Mouse (Mus musculus): ENCODE results near the gene Eif2d. TPM values are rescaled to one million over a fixed set of nuclear protein-coding genes. Genes with fewer than 3 reads are reported as not detected.

The Eif2d gene
- polyA plus RNA-seq, 1 experiment from 2014 or later: 71.9 TPM

DNA sequence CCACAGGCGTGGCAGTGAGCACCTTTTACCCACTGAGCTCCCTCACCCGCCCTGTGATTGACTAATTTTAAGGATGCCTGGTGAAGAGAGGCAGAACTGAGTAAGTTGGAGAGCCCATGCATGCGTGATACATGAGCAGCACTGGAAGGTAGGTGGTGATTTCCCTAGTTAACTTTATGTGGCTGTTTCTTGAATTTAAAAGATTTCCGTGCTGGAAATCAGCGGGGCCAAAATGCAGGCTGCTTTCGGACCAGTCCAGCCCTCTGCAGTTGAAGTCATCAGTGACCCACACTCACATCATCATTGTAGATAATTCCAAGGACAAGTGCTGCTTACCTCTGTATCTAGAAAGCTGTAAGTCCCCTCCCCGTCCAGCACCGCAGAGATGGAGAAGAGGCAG lies 22.8 kb downstream of the Eif2d start:
- WGBS: 93% methylated on average over 8 of the region's 8 CpGs
- no peak for ATAC-seq (ENCODE audit: insufficient number of reproducible peaks, insufficient read depth, low FRiP score, low read depth)
- Histone ChIP-seq H3K4me3 (ENCODE audit: low read depth, low read length) (no peak overlapping the region), H3K27me3 (ENCODE audit: control insufficient read depth, insufficient read depth, low read length) (no peaks in the 10 kb centered on the region), H3K36me3 (ENCODE audit: control insufficient read depth, insufficient read depth, low read length) (peaks cover 56% of the 10 kb centered on the region), H3K4me1 (ENCODE audit: control insufficient read depth, insufficient read depth, low read length) (no peaks in the 10 kb centered on the region), H3K27ac (ENCODE audit: low read length) (no peak overlapping the region), H3K9me3 (ENCODE audit: control insufficient read depth, low read depth, low read length) (no peaks in the 10 kb centered on the region), H3K9ac (replicated peaks; ENCODE audit: low read depth, low read length) (no peak overlapping the region), H3K4me2 (replicated peaks; ENCODE audit: low read depth, low read length) (no peak overlapping the region)

DNA sequence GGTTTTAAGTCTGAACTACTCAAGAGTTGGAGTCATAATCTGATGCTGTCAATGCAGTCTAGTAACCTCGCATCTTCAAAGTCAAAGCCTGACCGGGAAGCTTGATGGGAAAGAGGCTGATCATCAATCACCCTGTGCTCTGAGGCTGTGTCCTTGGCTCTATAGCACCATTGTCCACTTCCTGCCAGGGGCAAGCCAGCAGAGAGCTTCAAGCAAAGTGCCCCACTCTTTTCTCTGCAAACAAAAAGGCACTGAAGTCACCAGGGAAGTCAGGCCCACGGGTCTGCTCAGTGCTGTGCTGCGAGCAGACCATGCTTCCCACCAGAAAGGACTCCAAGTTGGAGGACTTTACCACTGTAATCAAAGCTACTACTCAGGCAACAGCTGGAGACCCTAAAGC lies 24.3 kb downstream of the Eif2d start:
- no peaks in the 10 kb centered on the region for H3K4me1 ChIP-seq (ENCODE audit: control insufficient read depth, insufficient read depth, low read length)
- no peak for ATAC-seq (ENCODE audit: insufficient number of reproducible peaks, insufficient read depth, low FRiP score, low read depth)
- no peaks in the 10 kb centered on the region for H3K9me3 ChIP-seq (ENCODE audit: control insufficient read depth, low read depth, low read length)
- H3K4me2 ChIP-seq (replicated peaks; ENCODE audit: low read depth, low read length): no peak overlapping the region
- no peak overlapping the region for H3K9ac ChIP-seq (replicated peaks; ENCODE audit: low read depth, low read length)
- H3K4me3 ChIP-seq (ENCODE audit: low read depth, low read length): no peak overlapping the region
- peaks cover 45% of the 10 kb centered on the region for H3K36me3 ChIP-seq (ENCODE audit: control insufficient read depth, insufficient read depth, low read length)
- WGBS: 61% methylated on average over 4 of the region's 4 CpGs
- H3K27me3 ChIP-seq (ENCODE audit: control insufficient read depth, insufficient read depth, low read length): no peaks in the 10 kb centered on the region
- H3K27ac ChIP-seq (ENCODE audit: low read length): no peak overlapping the region

DNA sequence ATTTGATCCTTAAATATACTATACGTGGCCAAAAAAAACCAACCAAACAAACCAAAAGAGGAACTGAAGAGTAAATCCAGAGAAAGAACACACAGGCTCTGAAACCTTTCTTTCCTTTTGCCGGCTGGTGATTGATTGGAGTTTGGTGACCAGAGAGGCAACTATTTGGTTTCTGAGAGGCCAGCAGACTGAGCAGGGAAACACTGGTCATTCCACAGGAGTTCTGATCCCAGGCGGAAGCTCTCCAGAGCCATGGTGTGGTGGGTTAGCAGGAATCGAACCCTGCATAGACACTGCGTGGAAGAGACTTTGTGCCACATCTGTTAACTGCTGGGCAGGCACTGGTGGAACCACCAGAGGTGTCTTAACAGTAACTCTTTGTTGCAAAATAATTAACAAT lies 25.1 kb downstream of the Eif2d start:
- Histone ChIP-seq H3K9me3 (ENCODE audit: control insufficient read depth, low read depth, low read length) (no peaks in the 10 kb centered on the region), H3K9ac (replicated peaks; ENCODE audit: low read depth, low read length) (no peak overlapping the region), H3K27ac (ENCODE audit: low read length) (no peak overlapping the region), H3K4me2 (replicated peaks; ENCODE audit: low read depth, low read length) (no peak overlapping the region), H3K4me3 (ENCODE audit: low read depth, low read length) (no peak overlapping the region), H3K27me3 (ENCODE audit: control insufficient read depth, insufficient read depth, low read length) (no peaks in the 10 kb centered on the region), H3K4me1 (ENCODE audit: control insufficient read depth, insufficient read depth, low read length) (no peaks in the 10 kb centered on the region), H3K36me3 (ENCODE audit: control insufficient read depth, insufficient read depth, low read length) (peaks cover 38% of the 10 kb centered on the region)
- 69% methylated on average over 5 of the region's 5 CpGs for WGBS
- ATAC-seq (ENCODE audit: insufficient number of reproducible peaks, insufficient read depth, low FRiP score, low read depth): no peak

DNA sequence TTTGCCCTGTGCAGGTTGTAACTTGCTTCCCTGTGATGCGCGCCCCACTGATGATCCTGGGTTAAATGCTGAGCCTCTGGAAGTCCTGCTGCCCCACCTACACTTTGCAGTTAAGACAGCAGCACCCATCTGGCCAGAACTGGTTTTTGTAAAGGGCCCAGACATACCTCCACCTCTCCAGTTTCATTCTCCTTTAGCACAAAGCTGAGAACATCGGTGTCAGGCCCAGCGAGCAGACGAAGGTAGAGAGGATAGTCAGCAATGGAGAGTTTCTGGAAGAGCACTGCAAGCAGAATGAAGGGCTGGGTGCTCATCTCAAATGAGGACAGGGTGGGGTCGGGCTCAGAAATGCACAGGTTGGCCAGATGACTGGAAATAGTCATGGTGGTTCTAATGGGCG lies 27.4 kb downstream of the Eif2d start:
- no peak for ATAC-seq (ENCODE audit: insufficient number of reproducible peaks, insufficient read depth, low FRiP score, low read depth)
- Histone ChIP-seq H3K9me3 (ENCODE audit: control insufficient read depth, low read depth, low read length) (no peaks in the 10 kb centered on the region), H3K27me3 (ENCODE audit: control insufficient read depth, insufficient read depth, low read length) (no peaks in the 10 kb centered on the region), H3K4me1 (ENCODE audit: control insufficient read depth, insufficient read depth, low read length) (0 out of 2 replicates have a peak, but pooled peaks cover 8% of the 10 kb centered on the region), H3K4me3 (ENCODE audit: low read depth, low read length) (no peak overlapping the region), H3K4me2 (replicated peaks; ENCODE audit: low read depth, low read length) (no peak overlapping the region), H3K27ac (ENCODE audit: low read length) (no peak overlapping the region), H3K9ac (replicated peaks; ENCODE audit: low read depth, low read length) (no peak overlapping the region), H3K36me3 (ENCODE audit: control insufficient read depth, insufficient read depth, low read length) (peaks cover 28% of the 10 kb centered on the region)
- WGBS: 81% methylated on average over 7 of the region's 7 CpGs

DNA sequence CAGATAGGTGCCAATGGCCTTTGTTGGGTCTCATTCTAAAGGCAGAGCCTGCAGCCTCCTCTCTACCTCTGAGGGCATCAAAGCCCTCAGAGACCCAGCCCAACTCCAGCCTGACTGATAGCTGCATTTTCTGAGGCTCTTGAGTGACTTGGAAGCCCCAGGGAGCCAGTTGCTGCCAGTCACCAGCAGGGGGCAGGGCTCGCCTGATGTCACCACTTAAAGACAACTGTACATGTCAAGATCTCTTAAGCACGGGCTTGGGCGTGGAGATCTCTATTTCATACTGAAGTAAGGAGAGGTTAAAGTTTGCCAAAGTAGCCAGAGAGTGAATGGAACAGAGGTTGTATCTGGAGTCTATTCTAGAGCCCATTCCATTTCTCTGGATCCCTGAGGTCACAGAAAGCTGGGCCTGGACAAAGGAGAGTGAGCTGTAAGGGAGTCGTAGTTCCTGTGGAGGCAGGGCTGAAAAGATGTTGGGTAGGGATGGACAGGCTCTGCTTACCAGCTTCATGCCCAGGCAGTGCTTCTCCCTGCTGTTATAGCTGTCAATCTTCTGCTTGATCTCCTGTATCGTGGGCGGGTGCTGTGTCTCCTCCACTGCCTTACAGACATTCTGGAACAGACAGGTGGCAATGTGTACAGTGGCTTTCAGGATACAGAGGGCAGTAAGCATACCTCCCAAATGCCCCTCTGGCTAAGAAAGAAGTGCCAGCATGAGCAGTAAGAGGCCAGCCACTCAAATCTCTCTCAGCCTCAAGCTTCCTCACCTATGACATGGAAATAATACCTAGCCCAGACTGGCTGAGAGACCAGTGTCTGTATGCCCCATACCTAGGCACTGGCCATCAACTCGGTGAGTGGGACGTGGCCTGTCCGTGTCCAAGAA lies 28.9 kb downstream of the Eif2d start:
- no peaks in the 10 kb centered on the region for H3K9me3 ChIP-seq (ENCODE audit: control insufficient read depth, low read depth, low read length)
- peaks cover 14% of the 10 kb centered on the region; the same call in 1 of the 2 replicates for H3K4me1 ChIP-seq (ENCODE audit: control insufficient read depth, insufficient read depth, low read length)
- H3K4me3 ChIP-seq (ENCODE audit: low read depth, low read length): no peak overlapping the region
- H3K9ac ChIP-seq (replicated peaks; ENCODE audit: low read depth, low read length): no peak overlapping the region
- H3K27me3 ChIP-seq (ENCODE audit: control insufficient read depth, insufficient read depth, low read length): no peaks in the 10 kb centered on the region
- no peak overlapping the region for H3K27ac ChIP-seq (ENCODE audit: low read length)
- WGBS: 66% methylated on average over 9 of the region's 9 CpGs
- no peak overlapping the region for H3K4me2 ChIP-seq (replicated peaks; ENCODE audit: low read depth, low read length)
- peak; percentile 38; the same call in 1 of the 2 replicates for ATAC-seq (ENCODE audit: insufficient number of reproducible peaks, insufficient read depth, low FRiP score, low read depth)
- H3K36me3 ChIP-seq (ENCODE audit: control insufficient read depth, insufficient read depth, low read length): peaks cover 18% of the 10 kb centered on the region

DNA sequence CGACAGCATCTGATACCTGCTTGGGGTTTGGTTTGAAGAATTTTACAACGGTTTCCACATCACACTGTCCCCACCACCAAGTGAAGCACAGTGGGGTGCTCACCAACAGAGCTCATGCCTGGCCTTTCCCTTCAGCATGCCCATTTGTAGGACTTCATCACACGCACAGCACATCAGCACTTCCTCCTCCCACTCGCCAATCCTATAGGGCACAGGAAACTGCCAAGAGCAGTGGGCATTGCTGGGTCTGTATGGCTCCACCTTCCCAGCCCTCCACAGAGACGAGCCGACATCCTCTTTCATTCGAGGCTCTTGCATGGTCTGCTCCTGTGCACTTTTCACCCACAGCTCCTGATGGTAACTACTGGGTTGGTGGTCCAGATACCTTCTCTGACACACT lies 30.2 kb downstream of the Eif2d start:
- no peaks in the 10 kb centered on the region for H3K27me3 ChIP-seq (ENCODE audit: control insufficient read depth, insufficient read depth, low read length)
- no peaks in the 10 kb centered on the region for H3K9me3 ChIP-seq (ENCODE audit: control insufficient read depth, low read depth, low read length)
- peaks cover 9% of the 10 kb centered on the region for H3K36me3 ChIP-seq (ENCODE audit: control insufficient read depth, insufficient read depth, low read length)
- H3K4me1 ChIP-seq (ENCODE audit: control insufficient read depth, insufficient read depth, low read length): peaks cover 14% of the 10 kb centered on the region; the same call in 1 of the 2 replicates
- ATAC-seq (ENCODE audit: insufficient number of reproducible peaks, insufficient read depth, low FRiP score, low read depth): no peak
- H3K4me2 ChIP-seq (replicated peaks; ENCODE audit: low read depth, low read length): no peak overlapping the region
- no peak overlapping the region for H3K27ac ChIP-seq (ENCODE audit: low read length)
- no peak overlapping the region for H3K9ac ChIP-seq (replicated peaks; ENCODE audit: low read depth, low read length)
- H3K4me3 ChIP-seq (ENCODE audit: low read depth, low read length): no peak overlapping the region
- 81% methylated on average over 7 of the region's 7 CpGs for WGBS

DNA sequence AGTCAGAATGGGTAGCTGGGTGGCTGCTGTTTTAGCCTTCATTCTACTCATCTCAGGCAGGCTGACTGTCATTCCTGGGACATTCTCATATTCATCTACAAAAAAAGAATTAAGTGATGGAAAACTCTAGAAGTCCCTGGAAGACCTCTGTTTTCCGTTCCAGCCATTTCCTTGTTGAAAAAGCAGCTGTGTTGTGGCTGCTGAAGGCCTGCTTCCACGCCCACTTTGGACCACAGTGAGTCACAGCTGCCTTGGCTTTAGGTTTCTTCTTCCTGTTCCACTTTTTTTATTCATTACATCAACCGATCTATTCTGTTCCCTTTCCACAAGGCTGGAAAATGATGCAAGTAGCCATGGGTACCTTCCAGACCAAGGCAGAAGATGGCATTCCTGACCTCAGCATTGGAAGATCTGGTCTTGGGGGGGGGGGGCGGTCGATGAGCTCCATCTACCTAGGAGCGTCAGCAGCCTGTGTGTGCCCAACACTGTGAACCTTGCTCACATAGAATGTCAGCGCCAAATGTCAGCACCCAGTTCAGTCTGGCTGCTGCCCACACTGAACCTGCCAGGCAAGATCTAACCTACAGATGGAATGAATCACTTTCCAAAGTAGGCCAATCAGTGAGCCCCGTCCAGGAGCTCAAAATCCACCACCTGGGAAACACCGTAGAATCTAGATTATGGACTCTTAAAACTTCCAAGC lies 31.4 kb downstream of the Eif2d start:
- peaks cover 14% of the 10 kb centered on the region; the same call in 1 of the 2 replicates for H3K4me1 ChIP-seq (ENCODE audit: control insufficient read depth, insufficient read depth, low read length)
- 70% methylated on average over 9 of the region's 9 CpGs for WGBS
- no peak overlapping the region for H3K9ac ChIP-seq (replicated peaks; ENCODE audit: low read depth, low read length)
- no peak overlapping the region for H3K4me2 ChIP-seq (replicated peaks; ENCODE audit: low read depth, low read length)
- no peak for ATAC-seq (ENCODE audit: insufficient number of reproducible peaks, insufficient read depth, low FRiP score, low read depth)
- no peaks in the 10 kb centered on the region for H3K9me3 ChIP-seq (ENCODE audit: control insufficient read depth, low read depth, low read length)
- no peak overlapping the region; the same call in 1 of the 2 replicates for H3K27ac ChIP-seq (ENCODE audit: low read length)
- H3K27me3 ChIP-seq (ENCODE audit: control insufficient read depth, insufficient read depth, low read length): no peaks in the 10 kb centered on the region
- H3K4me3 ChIP-seq (ENCODE audit: low read depth, low read length): no peak overlapping the region
- peaks cover 5% of the 10 kb centered on the region for H3K36me3 ChIP-seq (ENCODE audit: control insufficient read depth, insufficient read depth, low read length)

DNA sequence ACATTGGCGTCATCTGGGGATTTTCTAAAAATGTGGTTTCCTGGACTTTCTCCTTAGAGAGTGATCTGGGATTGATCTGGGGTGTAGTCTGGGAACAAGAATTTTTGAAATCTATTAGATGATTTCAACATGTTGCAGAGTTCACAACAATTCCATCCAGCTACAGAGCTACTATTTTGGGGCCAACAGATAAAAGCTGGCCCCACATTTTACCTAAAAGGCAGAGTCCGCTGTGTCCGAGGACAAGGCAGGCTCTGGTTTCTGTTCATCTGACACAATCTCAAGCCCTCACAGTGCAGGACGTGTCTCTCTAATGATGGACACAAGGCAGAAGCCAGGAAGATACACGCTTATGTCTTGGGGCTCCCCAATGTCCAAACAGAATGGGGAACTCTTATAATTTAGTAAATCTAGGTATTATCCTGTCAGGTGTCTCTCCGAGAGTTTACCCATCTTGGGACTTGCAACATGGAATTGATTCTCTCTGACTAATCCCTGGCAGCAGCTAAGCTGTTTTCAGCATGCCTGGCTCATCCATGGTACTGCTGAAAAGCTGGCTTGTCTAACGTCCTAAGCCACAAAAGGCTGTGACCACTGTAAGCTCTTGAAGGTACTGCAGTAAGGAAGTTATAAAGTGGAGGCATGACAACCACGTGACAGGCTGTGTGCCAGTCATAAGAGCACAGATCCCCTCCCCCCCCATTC lies 32.1 kb downstream of the Eif2d start:
- no peaks in the 10 kb centered on the region for H3K9me3 ChIP-seq (ENCODE audit: control insufficient read depth, low read depth, low read length)
- no peak overlapping the region; the same call in 1 of the 2 replicates for H3K27ac ChIP-seq (ENCODE audit: low read length)
- H3K4me2 ChIP-seq (replicated peaks; ENCODE audit: low read depth, low read length): no peak overlapping the region
- peaks cover 14% of the 10 kb centered on the region; the same call in 1 of the 2 replicates for H3K4me1 ChIP-seq (ENCODE audit: control insufficient read depth, insufficient read depth, low read length)
- ATAC-seq (ENCODE audit: insufficient number of reproducible peaks, insufficient read depth, low FRiP score, low read depth): no peak
- 75% methylated on average over 8 of the region's 8 CpGs for WGBS
- H3K27me3 ChIP-seq (ENCODE audit: control insufficient read depth, insufficient read depth, low read length): no peaks in the 10 kb centered on the region
- H3K9ac ChIP-seq (replicated peaks; ENCODE audit: low read depth, low read length): no peak overlapping the region
- H3K4me3 ChIP-seq (ENCODE audit: low read depth, low read length): no peak overlapping the region
- H3K36me3 ChIP-seq (ENCODE audit: control insufficient read depth, insufficient read depth, low read length): peaks cover 2% of the 10 kb centered on the region
